In genomic region chr16:28851409-28851821, GRCm38 (mm10) we compare ENCODE assay signal across 10 mouse cellular contexts.
DNase-seq lines count a peak whose midpoint lies in the region; ATAC-seq and TF ChIP-seq lines count a peak whose summit lies in the region.
"Had no signal": no experiment of that assay in that cellular context is flagged by ENCODE, and none has a peak within 500 bp of the region (broad histone marks: within the 10 kb centered on the region; RNA-seq: fewer than 3 reads in every experiment).

No protein-coding gene starts in this region.

- H3K27me3 ChIP-seq in kidney, adult 2 months (replicated peaks; ENCODE audit: control insufficient read depth, insufficient read depth, low read length): no peaks in the 10 kb centered on the region
- peaks cover 7% of the 10 kb centered on the region; the same call in 1 of the 2 replicates for H3K27me3 ChIP-seq in forebrain, embryonic 15.5 days
- H3K27me3 ChIP-seq in kidney, postnatal 0 days (ENCODE audit: insufficient read depth, low read length): no peaks in the 10 kb centered on the region
- H3K27me3 ChIP-seq in neural tube, embryonic 14.5 days (ENCODE audit: control insufficient read depth, insufficient read depth, low read length): no peaks in the 10 kb centered on the region
- H3K27me3 ChIP-seq: megakaryocyte, embryonic 14.5 days had no signal

- H3K4me2 ChIP-seq in forebrain, embryonic 15.5 days (replicated peaks): peak overlapping the region; percentile 31
- H3K4me2 ChIP-seq in kidney, postnatal 0 days (ENCODE audit: low read length): peak overlapping the region; percentile 52
- H3K4me2 ChIP-seq in neural tube, embryonic 14.5 days (ENCODE audit: low read depth, low read length): peak overlapping the region; percentile 12

- 22% methylated on average over 11 of the region's 11 CpGs for WGBS in kidney, adult 2 months
- 11% methylated on average over 11 of the region's 11 CpGs for WGBS in forebrain, embryonic 15.5 days
- 14% methylated on average over 11 of the region's 11 CpGs for WGBS in kidney, postnatal 0 days
- 12% methylated on average over 11 of the region's 11 CpGs for whole genome bisulfite sequencing in neural tube, embryonic 14.5 days

- peaks cover 1% of the 10 kb centered on the region; the same call in 1 of the 2 replicates for H3K36me3 ChIP-seq in kidney, adult 2 months (ENCODE audit: control insufficient read depth, insufficient read depth, low read length)
- no peaks in the 10 kb centered on the region for H3K36me3 ChIP-seq in forebrain, embryonic 15.5 days
- H3K36me3 ChIP-seq in kidney, postnatal 0 days (ENCODE audit: insufficient read depth, low read length): no peaks in the 10 kb centered on the region
- H3K36me3 ChIP-seq in neural tube, embryonic 14.5 days (ENCODE audit: control insufficient read depth, insufficient read depth, low read length): no peaks in the 10 kb centered on the region

- H3K4me1 ChIP-seq in kidney, adult 2 months (ENCODE audit: control insufficient read depth, insufficient read depth, low read length): no peaks in the 10 kb centered on the region; the same call in 1 of the 2 replicates
- H3K4me1 ChIP-seq in forebrain, embryonic 15.5 days: peaks cover 21% of the 10 kb centered on the region
- H3K4me1 ChIP-seq in kidney, postnatal 0 days (replicated peaks; ENCODE audit: insufficient read depth, low read length): peaks cover 6% of the 10 kb centered on the region; the same call in 1 of the 2 replicates
- H3K4me1 ChIP-seq in neural tube, embryonic 14.5 days (ENCODE audit: control insufficient read depth, insufficient read depth, low read length): peaks cover 19% of the 10 kb centered on the region; the same call in 1 of the 2 replicates
- H3K4me1 ChIP-seq: megakaryocyte, embryonic 14.5 days had no signal

- H3K27ac ChIP-seq in kidney, adult 2 months (ENCODE audit: insufficient read depth, low read depth, low read length): no peak overlapping the region
- 0 out of 2 replicates have a peak overlapping the region, but pooled peaks have one; percentile 14 for H3K27ac ChIP-seq in forebrain, embryonic 15.5 days (replicated peaks)
- no peak overlapping the region for H3K27ac ChIP-seq in kidney, postnatal 0 days
- H3K27ac ChIP-seq in neural tube, embryonic 14.5 days (ENCODE audit: low read depth, low read length): peak overlapping the region; percentile 55; the same call in 1 of the 2 replicates

- TF ChIP-seq POLR2A in kidney, adult 2 months (IDR thresholded peaks at IDR 0.05; ENCODE audit: low read depth, low read length): no peak

- no peak overlapping the region; the same call in 1 of the 2 replicates for H3K4me3 ChIP-seq in kidney, adult 2 months (ENCODE audit: insufficient read depth, low read depth, low read length)
- no peak overlapping the region for H3K4me3 ChIP-seq in forebrain, embryonic 15.5 days
- peak overlapping the region; percentile 3; the same call in 1 of the 2 replicates for H3K4me3 ChIP-seq in kidney, postnatal 0 days (replicated peaks; ENCODE audit: low read depth, low read length)
- H3K4me3 ChIP-seq in neural tube, embryonic 14.5 days (ENCODE audit: low read depth, low read length): no peak overlapping the region
- H3K4me3 ChIP-seq: erythroblast, embryonic 14.5 days; megakaryocyte, embryonic 14.5 days had no signal

- peak; percentile 88 for ATAC-seq in forebrain, embryonic 15.5 days (replicated peaks)
- peak; percentile 58 for ATAC-seq in kidney, postnatal 0 days (replicated peaks; ENCODE audit: low FRiP score, low read depth)
- peak; percentile 93 for ATAC-seq in neural tube, embryonic 14.5 days (ENCODE audit: low read depth)

- H3K9me3 ChIP-seq in forebrain, embryonic 15.5 days: 0 out of 2 replicates have a peak, but pooled peaks cover 8% of the 10 kb centered on the region
- 0 out of 2 replicates have a peak, but pooled peaks cover 3% of the 10 kb centered on the region for H3K9me3 ChIP-seq in kidney, postnatal 0 days (replicated peaks; ENCODE audit: low read length)
- H3K9me3 ChIP-seq in neural tube, embryonic 14.5 days (ENCODE audit: control insufficient read depth, low read length): no peaks in the 10 kb centered on the region

- DNase-seq in kidney, adult 2 months: peak; percentile 49
- DNase-seq in kidney, adult 8-10 months: no peak
- DNase-seq in kidney, postnatal 0 days (ENCODE audit: low spot score): peak; percentile 91
- DNase-seq in right cerebral cortex, adult 18-20 months: no peak
- DNase-seq in natural killer cell, adult 2 months (ENCODE audit: low spot score in 2 of 2): no peak
- no peak for DNase-seq in thymus, postnatal 4 days

- TF ChIP-seq CTCF in kidney, adult 2 months (conservative IDR thresholded peaks at IDR 0.05; ENCODE audit: insufficient read depth, insufficient read length, low read depth, low read length): no peak
- peak; percentile 27; the same call in 1 of the 2 replicates for TF ChIP-seq CTCF in kidney, postnatal 0 days (IDR thresholded peaks at IDR 0.05; ENCODE audit: low read depth)

- no peak overlapping the region for H3K9ac ChIP-seq in forebrain, embryonic 15.5 days (replicated peaks)
- no peak overlapping the region for H3K9ac ChIP-seq in kidney, postnatal 0 days (ENCODE audit: low read depth, low read length)
- H3K9ac ChIP-seq in neural tube, embryonic 14.5 days (replicated peaks; ENCODE audit: low read depth, low read length): no peak overlapping the region

Comparison
In these comparisons a context has a peak if more than half of its experiments do, and no peak if none do; other contexts are left out.
1. DNase-seq: peak in kidney, adult 2 months (single experiment) and kidney, postnatal 0 days (single experiment); none in kidney, adult 8-10 months (0 of 2), right cerebral cortex, adult 18-20 months (single experiment), natural killer cell, adult 2 months (0 of 2) and thymus, postnatal 4 days (single experiment).
2. H3K27ac ChIP-seq: peak in forebrain, embryonic 15.5 days (single experiment) and neural tube, embryonic 14.5 days (single experiment); none in kidney, adult 2 months (single experiment) and kidney, postnatal 0 days (single experiment).
3. Peak in every context shown above with its lines, with median percentiles within 50 percentile points of each other: ATAC-seq and H3K4me2 ChIP-seq.